Mouse (Mus musculus) liver, postnatal 0 days (tissue): ENCODE measurements around the gene Agbl5. TPM values are rescaled to one million over a fixed set of nuclear protein-coding genes. Genes with fewer than 3 reads are reported as not detected.
A peak's percentile ranks its signal among the peaks of the same experiment; 100 is the strongest.

ENCODE experiments used
- ATAC-seq: fragments of 200-750 bp; cut with Nextera tagmentation; 2 replicates; pipeline ENCODE4 v1.8.0; 2017; ENCODE audit warnings: mild to moderate bottlenecking, moderate library complexity
- DNase-seq: peaks from one replicate; pipeline ENCODE4 v3.0.0-alpha.2; 2016
- H3K27ac ChIP-seq: fragments of 300-500 bp; sonication (generic); 2 replicates; pipeline ENCODE4 v1.5.1; 2014; ENCODE audit warnings: antibody characterized with exemption, moderate library complexity, mild to moderate bottlenecking, low read depth
- H3K27me3 ChIP-seq: fragments of 300-500 bp; sonication (generic); 2 replicates; pipeline ENCODE4 v1.6.1; 2014; ENCODE audit warnings: low read length, control low read depth, mixed read lengths; ENCODE audit not compliant: insufficient read depth
- H3K36me3 ChIP-seq: fragments of 300-500 bp; sonication (generic); replicated peaks from 2 replicates; pipeline ENCODE4 v1.6.1; 2014; ENCODE audit warnings: mild to moderate bottlenecking, control low read depth, low read length, moderate library complexity, mixed read lengths; ENCODE audit not compliant: insufficient read depth
- H3K4me1 ChIP-seq: fragments of 300-500 bp; sonication (generic); 2 replicates; pipeline ENCODE4 v1.6.1; 2014; ENCODE audit warnings: antibody characterized with exemption, mild to moderate bottlenecking, control low read depth; ENCODE audit not compliant: insufficient read depth
- H3K4me2 ChIP-seq: fragments of 300-500 bp; sonication (generic); 2 replicates; pipeline ENCODE4 v1.6.1; 2014; ENCODE audit warnings: low read depth, mild to moderate bottlenecking, low read length, moderate library complexity, mixed read lengths
- H3K4me3 ChIP-seq: fragments of 300-500 bp; sonication (generic); 2 replicates; pipeline ENCODE4 v1.5.1; 2014; ENCODE audit warnings: low read depth, low read length
- H3K9ac ChIP-seq: fragments of 300-500 bp; sonication (generic); replicated peaks from 2 replicates; pipeline ENCODE4 v1.6.1; 2014; ENCODE audit warnings: mild to moderate bottlenecking, moderate library complexity
- H3K9me3 ChIP-seq: fragments of 300-500 bp; sonication (generic); 2 replicates; pipeline ENCODE4 v1.6.1; 2016; ENCODE audit warnings: mild to moderate bottlenecking, control low read depth, low read length, mixed read lengths
- CTCF ChIP-seq: sonication (generic); IDR thresholded peaks from 2 replicates; pipeline ENCODE4 v1.5.1; 2016; ENCODE audit warnings: antibody characterized with exemption, low read depth
- EP300 ChIP-seq: IDR thresholded peaks from 2 replicates; pipeline ENCODE4 v1.6.1; 2016; ENCODE audit warnings: antibody characterized with exemption, low read depth, mild to moderate bottlenecking
- WGBS: fragments of 180-500 bp; shearing (Covaris S2); extraction: QIAGEN DNeasy Blood & Tissue Kit; methylation state at CpG from one replicate; pipeline ENCODE4 v1.1.7; 2014; ENCODE audit not compliant: insufficient replicate concordance; 5-methylcytosine and 5-hydroxymethylcytosine counted together
- polyA plus RNA-seq: library from polyadenylated mRNA; unstranded; fragments of >200 nt; fragmentation: Nextera tagmentation; extraction: Ambion mirVana; gene quantifications from 2 replicates; pipeline ENCODE4 v1.2.1, GENCODE M21; 2015

Gene Agbl5
- polyA plus RNA-seq, 1 experiment from 2014 or later: 3.2 TPM

DNA sequence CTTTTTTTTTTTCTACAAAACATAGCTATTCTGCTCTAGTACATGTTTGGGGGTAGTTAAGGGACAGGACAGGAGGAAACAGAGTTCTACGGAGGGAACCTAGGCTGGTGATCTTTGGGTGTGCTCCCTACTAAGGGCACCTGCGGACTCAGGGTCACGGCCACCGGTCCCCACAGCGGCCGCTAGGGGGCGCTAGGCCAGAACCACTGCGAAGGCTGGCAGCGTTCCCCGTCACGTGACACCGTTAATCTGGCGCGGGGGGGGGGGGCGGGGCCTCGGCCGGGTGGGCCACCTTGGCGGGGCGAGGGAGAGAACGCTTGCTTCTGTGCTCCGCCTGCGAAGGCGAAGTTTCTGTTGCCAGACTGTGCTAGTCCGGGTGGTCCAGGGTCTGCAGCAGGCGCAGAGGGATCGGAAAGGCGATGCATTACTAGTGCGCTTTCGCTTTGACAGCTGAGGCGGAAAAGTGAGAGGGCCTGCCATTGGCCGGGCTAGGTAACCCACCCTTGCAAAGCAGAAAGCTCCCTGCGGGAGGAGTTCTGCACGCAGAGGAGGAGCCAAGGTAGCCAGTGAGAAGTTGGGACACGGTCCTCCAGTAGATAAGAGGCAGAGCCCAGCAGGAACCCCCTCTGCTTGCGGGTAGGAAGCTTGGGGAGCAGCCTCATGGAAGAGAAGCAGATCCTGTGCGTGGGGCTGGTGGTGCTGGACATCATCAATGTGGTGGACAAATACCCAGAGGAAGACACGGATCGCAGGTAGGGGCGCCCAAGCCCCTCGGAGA, 33.0 kb downstream of the Agbl5 start, which contains the start of gene Khk:
TSS of gene Khk (plus strand) at position 176 of the 778 bp plus-strand sequence.
- H3K4me1 ChIP-seq: peaks cover 41% of the 10 kb centered on the region
- H3K4me3 ChIP-seq: peak within 1 kb of the TSS; percentile 69
- TF ChIP-seq EP300 (peak; percentile 47), CTCF (peak; percentile 94)
- peak within 1 kb of the TSS; percentile 92 for H3K4me2 ChIP-seq
- H3K36me3 ChIP-seq: peaks cover 12% of the 10 kb centered on the region
- H3K9me3 ChIP-seq: no peaks in the 10 kb centered on the region
- peak within 1 kb of the TSS; percentile 88 for H3K27ac ChIP-seq
- no peaks in the 10 kb centered on the region for H3K27me3 ChIP-seq
- ATAC-seq (peak; percentile 92), DNase-seq (peak; percentile 96)
- WGBS: under 1% methylated on average over 39 of the region's 40 CpGs
- H3K9ac ChIP-seq: peak within 1 kb of the TSS; percentile 74

DNA sequence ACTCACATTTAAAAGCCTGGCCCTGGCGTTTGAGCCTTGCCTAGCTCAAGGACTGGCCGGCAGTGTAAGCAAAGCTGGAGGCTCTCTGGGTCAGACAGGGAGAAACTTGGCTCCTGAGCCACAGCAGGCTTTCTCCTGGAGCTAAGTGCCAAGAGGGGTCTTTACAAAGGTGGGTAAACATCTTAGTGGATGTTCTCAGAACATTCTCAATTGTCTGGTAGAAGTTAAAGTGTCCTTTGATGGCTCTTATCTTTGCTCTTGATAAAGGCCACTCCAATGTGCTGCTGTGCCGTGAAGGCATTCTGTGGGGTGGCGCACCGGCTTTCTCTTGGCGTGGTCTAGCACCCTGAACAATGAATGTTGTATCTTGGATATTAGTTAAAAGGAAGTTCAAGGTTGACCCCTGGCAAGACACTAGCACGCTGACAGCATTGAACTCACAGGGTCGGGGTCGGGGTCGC, 34.1 kb downstream of the Agbl5 start:
- H3K36me3 ChIP-seq: peaks cover 11% of the 10 kb centered on the region
- peak overlapping the region; percentile 88; the same call in 1 of the 2 replicates for H3K27ac ChIP-seq
- TF ChIP-seq CTCF (no peak), EP300 (no peak)
- 42% methylated on average over 10 of the region's 10 CpGs for WGBS
- ATAC-seq (no peak), DNase-seq (no peak)
- peak overlapping the region; percentile 69 for H3K4me3 ChIP-seq
- H3K27me3 ChIP-seq: no peaks in the 10 kb centered on the region
- peak overlapping the region; percentile 92 for H3K4me2 ChIP-seq
- no peaks in the 10 kb centered on the region for H3K9me3 ChIP-seq
- peak overlapping the region; percentile 74 for H3K9ac ChIP-seq
- H3K4me1 ChIP-seq: peaks cover 34% of the 10 kb centered on the region

DNA sequence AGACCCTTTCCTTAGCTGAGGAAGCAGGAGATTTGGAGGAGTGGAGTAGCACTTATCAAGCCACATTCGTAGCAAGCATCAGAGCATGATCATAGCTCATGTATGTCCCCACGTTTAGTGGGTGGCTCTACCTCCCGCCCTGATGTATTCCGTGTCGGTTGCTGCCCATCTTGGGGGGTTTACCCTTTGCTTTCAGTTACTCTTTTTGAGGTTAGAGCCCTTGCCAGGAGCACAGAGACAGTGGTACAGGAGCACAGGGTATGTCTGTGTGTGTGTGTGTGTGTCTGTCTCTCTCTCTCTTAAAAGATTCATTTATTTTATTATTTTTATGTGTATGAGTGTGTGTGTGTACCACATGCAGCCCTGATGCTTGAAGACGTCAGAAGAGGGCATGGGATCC, 34.6 kb downstream of the Agbl5 start:
- DNase-seq: no peak
- TF ChIP-seq EP300: no peak
- TF ChIP-seq CTCF: no peak
- H3K36me3 ChIP-seq: peaks cover 8% of the 10 kb centered on the region
- no peaks in the 10 kb centered on the region for H3K27me3 ChIP-seq
- H3K4me1 ChIP-seq: peaks cover 34% of the 10 kb centered on the region
- 63% methylated on average over 6 of the region's 6 CpGs for WGBS
- H3K9ac ChIP-seq: peak overlapping the region; percentile 74
- peak overlapping the region; percentile 92 for H3K4me2 ChIP-seq
- no peaks in the 10 kb centered on the region for H3K9me3 ChIP-seq
- ATAC-seq: no peak
- H3K4me3 ChIP-seq: peak overlapping the region; percentile 69
- H3K27ac ChIP-seq: no peak overlapping the region

DNA sequence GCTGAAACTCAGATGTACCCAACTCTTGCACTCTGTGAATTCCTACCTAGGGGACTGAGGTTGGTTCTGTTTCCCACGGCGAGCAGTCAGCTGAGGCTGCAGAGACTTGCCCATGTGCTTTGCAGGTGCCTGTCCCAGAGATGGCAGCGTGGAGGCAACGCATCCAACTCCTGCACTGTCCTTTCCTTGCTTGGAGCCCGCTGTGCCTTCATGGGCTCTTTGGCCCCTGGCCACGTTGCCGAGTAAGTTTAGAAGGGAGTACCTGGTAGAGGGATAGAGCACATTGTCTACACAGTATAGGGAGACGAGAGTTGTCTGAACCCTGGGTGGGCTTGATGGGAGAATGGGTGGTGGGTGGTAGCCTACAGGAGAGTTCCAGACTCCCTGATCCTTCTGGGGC, 36.1 kb downstream of the Agbl5 start:
- ATAC-seq: no peak
- TF ChIP-seq CTCF (no peak), EP300 (no peak)
- Histone ChIP-seq H3K27ac (no peak overlapping the region), H3K4me1 (peaks cover 34% of the 10 kb centered on the region), H3K4me2 (no peak overlapping the region), H3K36me3 (peaks cover 8% of the 10 kb centered on the region), H3K9me3 (no peaks in the 10 kb centered on the region), H3K9ac (no peak overlapping the region), H3K4me3 (no peak overlapping the region), H3K27me3 (no peaks in the 10 kb centered on the region)
- DNase-seq: no peak
- WGBS: 82% methylated on average over 8 of the region's 8 CpGs

DNA sequence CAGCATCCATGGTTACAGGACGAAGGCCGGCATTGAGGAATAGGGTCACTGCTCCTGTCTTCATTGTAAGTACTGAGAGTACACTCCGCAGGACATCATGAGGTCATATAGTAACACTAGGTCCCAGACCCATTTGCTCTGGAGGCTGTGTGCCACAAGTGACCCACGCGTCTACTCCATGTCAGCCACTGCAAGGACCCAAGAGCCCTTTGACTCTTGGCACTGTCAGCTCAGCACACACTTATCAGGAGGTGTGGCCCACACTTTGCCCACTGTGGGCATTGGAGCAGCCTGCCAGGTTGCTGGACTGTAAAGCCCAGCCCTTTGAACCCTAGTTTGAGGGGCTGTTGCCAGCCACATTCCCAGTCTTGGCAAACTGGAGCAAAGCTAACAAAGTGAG, 36.7 kb downstream of the Agbl5 start:
- TF ChIP-seq EP300 (no peak), CTCF (no peak)
- Histone ChIP-seq H3K4me1 (peaks cover 29% of the 10 kb centered on the region), H3K9ac (no peak overlapping the region), H3K36me3 (peaks cover 4% of the 10 kb centered on the region), H3K27ac (no peak overlapping the region), H3K9me3 (no peaks in the 10 kb centered on the region), H3K27me3 (no peaks in the 10 kb centered on the region), H3K4me2 (no peak overlapping the region), H3K4me3 (no peak overlapping the region)
- WGBS: 94% methylated on average over 5 of the region's 5 CpGs
- DNase-seq (no peak), ATAC-seq (no peak)

DNA sequence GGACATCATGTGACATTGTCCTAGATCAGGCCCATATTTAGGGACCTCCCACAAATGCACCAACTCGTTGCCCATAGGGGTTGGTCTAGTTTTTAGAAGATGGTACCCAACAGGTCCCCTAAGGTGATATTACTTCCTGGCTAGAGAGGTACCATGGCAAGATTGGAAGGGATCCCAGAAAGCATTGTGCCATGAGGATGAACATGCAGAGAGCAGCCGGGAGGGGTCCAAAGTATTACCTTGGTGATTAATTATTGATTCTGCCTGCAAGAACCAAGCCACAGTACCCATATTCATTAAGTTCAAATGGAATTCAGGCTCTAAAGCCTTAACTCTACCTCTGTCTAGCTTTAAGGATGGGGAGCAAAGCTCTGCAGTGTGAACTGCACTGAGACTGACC, 37.6 kb downstream of the Agbl5 start:
- TF ChIP-seq CTCF (no peak), EP300 (no peak)
- Histone ChIP-seq H3K9ac (no peak overlapping the region), H3K4me1 (peaks cover 21% of the 10 kb centered on the region), H3K27ac (no peak overlapping the region), H3K27me3 (no peaks in the 10 kb centered on the region), H3K4me2 (no peak overlapping the region), H3K36me3 (peaks cover 6% of the 10 kb centered on the region; the same call in 1 of the 2 replicates), H3K4me3 (no peak overlapping the region), H3K9me3 (no peaks in the 10 kb centered on the region)
- DNase-seq (no peak), ATAC-seq (no peak)
- WGBS: 71% methylated on average over 2 of the region's 2 CpGs
